Mouse (Mus musculus) kidney, embryonic 14.5 days (tissue): ENCODE data around the gene Peli1. TPM values are rescaled to one million over a fixed set of nuclear protein-coding genes. Genes with fewer than 3 reads are reported as not detected.

Experiments used
- ATAC-seq: fragments of 200-750 bp; cut with Nextera tagmentation; 2 replicates; pipeline ENCODE4 v1.8.0; 2017; ENCODE audit warnings: moderate number of reproducible peaks, mild to moderate bottlenecking, moderate TSS enrichment, moderate library complexity; ENCODE audit not compliant: low FRiP score, low TSS enrichment
- H3K27ac ChIP-seq: fragments of 300-500 bp; sonication (generic); 2 replicates; pipeline ENCODE4 v1.5.1; 2014; ENCODE audit warnings: low read depth, mild to moderate bottlenecking, low read length, moderate library complexity, mixed read lengths
- H3K27me3 ChIP-seq: fragments of 300-500 bp; sonication (generic); 2 replicates; pipeline ENCODE4 v1.6.1; 2014; ENCODE audit warnings: mild to moderate bottlenecking, low read length; ENCODE audit not compliant: control insufficient read depth, insufficient read depth
- H3K36me3 ChIP-seq: fragments of 300-500 bp; sonication (generic); 2 replicates; pipeline ENCODE4 v1.6.1; 2014; ENCODE audit warnings: low read length, mixed read lengths; ENCODE audit not compliant: control insufficient read depth, insufficient read depth
- H3K4me1 ChIP-seq: fragments of 300-500 bp; sonication (generic); 2 replicates; pipeline ENCODE4 v1.6.1; 2014; ENCODE audit warnings: low read length, mixed read lengths; ENCODE audit not compliant: control insufficient read depth, insufficient read depth
- H3K4me2 ChIP-seq: fragments of 300-500 bp; sonication (generic); replicated peaks from 2 replicates; pipeline ENCODE4 v1.6.1; 2014; ENCODE audit warnings: low read depth, mild to moderate bottlenecking, low read length
- H3K4me3 ChIP-seq: fragments of 300-500 bp; sonication (generic); 2 replicates; pipeline ENCODE4 v1.5.1; 2014; ENCODE audit warnings: mild to moderate bottlenecking, low read length
- H3K9ac ChIP-seq: fragments of 300-500 bp; sonication (generic); 2 replicates; pipeline ENCODE4 v1.6.1; 2014; ENCODE audit warnings: low read depth, mild to moderate bottlenecking, low read length, moderate library complexity
- H3K9me3 ChIP-seq: fragments of 300-500 bp; sonication (generic); 2 replicates; pipeline ENCODE4 v1.6.1; 2016; ENCODE audit warnings: low read length; ENCODE audit not compliant: control insufficient read depth
- WGBS: fragments of 180-500 bp; shearing (Covaris S2); extraction: QIAGEN DNeasy Blood & Tissue Kit; methylation state at CpG from one replicate; pipeline ENCODE4 v1.1.7; 2014; 5-methylcytosine and 5-hydroxymethylcytosine counted together
- polyA plus RNA-seq: library from polyadenylated mRNA; unstranded; fragments of >200 nt; fragmentation: Nextera tagmentation; extraction: Ambion mirVana; gene quantifications from 2 replicates; pipeline ENCODE4 v1.2.1, GENCODE M21; 2014

The Peli1 gene
- polyA plus RNA-seq, 1 experiment from 2014 or later, result 59.6 TPM

- H3K9me3 ChIP-seq, result no peaks in the 10 kb centered on the region
- H3K4me2 ChIP-seq, result no peak overlapping the region
- ATAC-seq, result no peak
- H3K4me1 ChIP-seq, result no peaks in the 10 kb centered on the region
- no peak overlapping the region for H3K27ac ChIP-seq
- H3K27me3 ChIP-seq, result no peaks in the 10 kb centered on the region
- no peak overlapping the region for H3K4me3 ChIP-seq
- no peaks in the 10 kb centered on the region for H3K36me3 ChIP-seq
- no peak overlapping the region for H3K9ac ChIP-seq
- WGBS, result 64% methylated on average over 7 of the region's 7 CpGs
Measured at GRCm38 (mm10) chr11:21060386-21061074, 30.6 kb upstream of the Peli1 start.

GRCm38 (mm10) chr11:21061075-21061403 is 30.1 kb upstream of the Peli1 start:
- no peak for ATAC-seq
- no peaks in the 10 kb centered on the region for H3K9me3 ChIP-seq
- no peak overlapping the region for H3K9ac ChIP-seq
- no peaks in the 10 kb centered on the region for H3K36me3 ChIP-seq
- no peak overlapping the region for H3K4me2 ChIP-seq
- no peaks in the 10 kb centered on the region for H3K27me3 ChIP-seq
- 57% methylated on average over 8 of the region's 8 CpGs for WGBS
- no peak overlapping the region for H3K27ac ChIP-seq
- H3K4me1 ChIP-seq, result no peaks in the 10 kb centered on the region
- no peak overlapping the region for H3K4me3 ChIP-seq

GRCm38 (mm10) chr11:21061431-21061830 is 29.7 kb upstream of the Peli1 start:
- Histone ChIP-seq H3K9ac (no peak overlapping the region), H3K4me1 (no peaks in the 10 kb centered on the region), H3K4me3 (no peak overlapping the region), H3K27me3 (no peaks in the 10 kb centered on the region), H3K27ac (no peak overlapping the region), H3K9me3 (no peaks in the 10 kb centered on the region), H3K36me3 (no peaks in the 10 kb centered on the region), H3K4me2 (no peak overlapping the region)
- ATAC-seq, result no peak
- WGBS, result 85% methylated on average over 8 of the region's 8 CpGs

GRCm38 (mm10) chr11:21062071-21062470 is 29.0 kb upstream of the Peli1 start:
- no peaks in the 10 kb centered on the region for H3K9me3 ChIP-seq
- no peak overlapping the region for H3K4me2 ChIP-seq
- H3K27me3 ChIP-seq, result no peaks in the 10 kb centered on the region
- no peaks in the 10 kb centered on the region for H3K4me1 ChIP-seq
- WGBS, result 97% methylated on average over 2 of the region's 2 CpGs
- H3K27ac ChIP-seq, result no peak overlapping the region
- ATAC-seq, result no peak
- H3K4me3 ChIP-seq, result no peak overlapping the region
- no peak overlapping the region for H3K9ac ChIP-seq
- H3K36me3 ChIP-seq, result no peaks in the 10 kb centered on the region

- Histone ChIP-seq H3K27me3 (no peaks in the 10 kb centered on the region), H3K36me3 (no peaks in the 10 kb centered on the region), H3K9ac (no peak overlapping the region), H3K27ac (no peak overlapping the region), H3K4me3 (no peak overlapping the region), H3K4me1 (no peaks in the 10 kb centered on the region), H3K9me3 (no peaks in the 10 kb centered on the region), H3K4me2 (no peak overlapping the region)
- 93% methylated on average over 3 of the region's 3 CpGs for WGBS
- ATAC-seq, result no peak
Measured at GRCm38 (mm10) chr11:21063271-21063670, 27.8 kb upstream of the Peli1 start.

GRCm38 (mm10) chr11:21079400-21079799 is 11.7 kb upstream of the Peli1 start:
- no peaks in the 10 kb centered on the region for H3K4me1 ChIP-seq
- ATAC-seq, result no peak

GRCm38 (mm10) chr11:21079851-21080362 is 11.2 kb upstream of the Peli1 start:
- H3K4me3 ChIP-seq, result no peak overlapping the region
- H3K27ac ChIP-seq, result no peak overlapping the region
- 70% methylated on average over 3 of the region's 3 CpGs for WGBS
- H3K36me3 ChIP-seq, result no peaks in the 10 kb centered on the region
- no peak for ATAC-seq
- H3K4me2 ChIP-seq, result no peak overlapping the region
- no peak overlapping the region for H3K9ac ChIP-seq
- no peaks in the 10 kb centered on the region for H3K9me3 ChIP-seq
- no peaks in the 10 kb centered on the region for H3K27me3 ChIP-seq
- H3K4me1 ChIP-seq, result no peaks in the 10 kb centered on the region

More at GRCm38 (mm10) chr11:21079400-21079799, 11.7 kb upstream of the Peli1 start:
- no peaks in the 10 kb centered on the region for H3K9me3 ChIP-seq
- no peak overlapping the region for H3K9ac ChIP-seq
- H3K4me3 ChIP-seq, result no peak overlapping the region
- H3K36me3 ChIP-seq, result no peaks in the 10 kb centered on the region
- no peak overlapping the region for H3K4me2 ChIP-seq
- H3K27me3 ChIP-seq, result no peaks in the 10 kb centered on the region
- no peak overlapping the region for H3K27ac ChIP-seq
- WGBS, result 66% methylated on average over 2 of the region's 2 CpGs

- H3K4me1 ChIP-seq, result no peaks in the 10 kb centered on the region
- H3K27me3 ChIP-seq, result no peaks in the 10 kb centered on the region
- no peaks in the 10 kb centered on the region for H3K9me3 ChIP-seq
- H3K4me3 ChIP-seq, result no peak overlapping the region
- no peak overlapping the region for H3K9ac ChIP-seq
- no peaks in the 10 kb centered on the region for H3K36me3 ChIP-seq
- no peak overlapping the region for H3K4me2 ChIP-seq
- 91% methylated on average over 3 of the region's 3 CpGs for WGBS
- no peak for ATAC-seq
- H3K27ac ChIP-seq, result no peak overlapping the region
Measured at GRCm38 (mm10) chr11:21081169-21081568, 9.9 kb upstream of the Peli1 start.

- no peak for ATAC-seq
- H3K4me2 ChIP-seq, result no peak overlapping the region
- H3K9me3 ChIP-seq, result no peaks in the 10 kb centered on the region
- no peak overlapping the region for H3K9ac ChIP-seq
- no peaks in the 10 kb centered on the region for H3K4me1 ChIP-seq
- no peaks in the 10 kb centered on the region for H3K36me3 ChIP-seq
- no peaks in the 10 kb centered on the region for H3K27me3 ChIP-seq
- 30% methylated on average over 2 of the region's 2 CpGs for WGBS
- H3K4me3 ChIP-seq, result no peak overlapping the region
- H3K27ac ChIP-seq, result no peak overlapping the region
Measured at GRCm38 (mm10) chr11:21082711-21083110, 8.4 kb upstream of the Peli1 start.
